Mouse (Mus musculus) cerebellum, adult 18-20 months (tissue): ENCODE results near the gene Zfp36l1.

Experiments used
- DNase-seq, 2 experiments: peaks; one replicate each; pipeline ENCODE4 v3.0.0; 2021

The Zfp36l1 gene

DNA sequence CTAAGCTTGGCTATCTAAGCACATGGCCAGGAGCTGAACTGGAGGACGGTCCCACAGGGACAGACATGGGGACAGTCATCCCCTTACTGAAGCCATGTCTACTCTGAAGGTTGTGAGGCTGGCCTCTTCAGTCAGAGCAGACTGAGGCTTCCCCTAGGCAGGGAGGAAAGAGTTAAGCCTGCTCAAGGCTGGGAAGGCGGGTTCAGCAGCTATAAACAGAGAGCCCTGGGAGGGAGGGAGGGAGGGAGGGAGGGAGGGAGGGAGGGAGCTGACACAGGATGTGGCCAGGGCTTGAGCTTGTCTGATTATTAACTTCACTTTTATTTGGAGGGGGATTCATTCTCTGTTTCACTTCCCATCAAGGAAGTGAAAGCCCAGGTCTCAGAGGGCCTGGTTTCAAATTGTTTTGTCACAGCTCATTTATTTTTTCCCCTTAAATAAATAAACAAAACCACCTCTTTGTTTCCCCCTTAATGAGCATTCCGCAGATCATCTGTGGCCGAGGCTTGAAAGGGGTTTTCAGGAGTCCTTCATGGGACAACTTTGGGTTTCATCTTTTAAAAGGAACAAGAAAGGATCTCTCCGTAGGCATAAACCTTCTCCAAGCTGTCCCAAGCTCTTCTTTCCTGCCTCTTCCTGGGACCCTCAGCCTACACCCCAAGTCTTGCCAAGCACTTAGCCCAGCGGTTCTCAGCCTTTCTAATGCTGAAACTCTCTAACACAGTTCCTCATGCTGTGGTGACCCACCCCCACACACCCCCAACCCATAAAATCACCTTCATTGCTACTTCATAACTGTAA is 17.9 kb upstream of the Zfp36l1 start:
- DNase-seq, result no peak

DNA sequence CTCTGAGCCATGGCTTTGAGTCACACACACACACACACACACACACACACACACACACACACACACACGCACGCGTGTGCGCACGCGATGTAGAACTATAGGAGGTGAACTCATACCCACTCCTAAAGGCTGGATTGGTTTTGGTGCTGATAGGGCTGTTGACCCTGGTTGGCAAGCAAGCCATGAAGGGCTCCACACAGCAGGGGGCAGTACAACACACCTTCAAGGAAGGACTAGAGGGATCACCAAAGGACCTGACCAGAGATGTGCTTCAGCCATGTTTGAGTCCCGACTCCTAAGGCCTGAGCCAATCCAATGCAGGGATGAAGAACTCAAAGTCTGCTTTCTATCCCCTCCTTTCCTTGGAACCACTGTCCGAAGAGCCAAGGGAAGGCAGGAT is 16.7 kb upstream of the Zfp36l1 start:
- no peak for DNase-seq

DNA sequence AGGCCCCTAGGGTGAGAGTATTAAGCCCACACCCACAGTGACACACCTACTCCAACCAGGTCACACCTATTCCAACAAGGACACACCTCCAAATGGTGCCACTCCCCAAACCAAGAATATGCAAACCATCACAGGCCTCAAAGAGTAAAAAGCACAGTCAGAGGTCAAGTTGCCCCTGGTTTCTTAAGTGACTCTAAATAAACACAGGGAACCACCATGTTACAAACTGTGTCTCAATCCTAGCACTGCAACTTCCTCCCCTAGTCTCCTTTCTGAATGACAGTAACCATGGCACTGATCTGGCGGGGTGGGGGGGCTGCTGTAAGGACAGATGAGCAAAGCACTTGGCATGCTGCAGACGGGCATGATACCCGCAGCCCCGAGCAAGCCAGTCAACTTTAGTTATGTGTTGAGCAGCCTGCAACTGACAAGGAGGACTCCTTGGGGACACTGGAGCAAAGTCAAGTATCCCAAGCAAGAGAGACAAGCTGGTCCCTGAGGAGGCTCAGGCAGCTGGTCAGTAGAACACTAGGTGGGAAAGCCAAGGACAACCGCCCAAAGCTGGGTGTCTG is 14.5 kb upstream of the Zfp36l1 start:
- DNase-seq, result no peak

DNA sequence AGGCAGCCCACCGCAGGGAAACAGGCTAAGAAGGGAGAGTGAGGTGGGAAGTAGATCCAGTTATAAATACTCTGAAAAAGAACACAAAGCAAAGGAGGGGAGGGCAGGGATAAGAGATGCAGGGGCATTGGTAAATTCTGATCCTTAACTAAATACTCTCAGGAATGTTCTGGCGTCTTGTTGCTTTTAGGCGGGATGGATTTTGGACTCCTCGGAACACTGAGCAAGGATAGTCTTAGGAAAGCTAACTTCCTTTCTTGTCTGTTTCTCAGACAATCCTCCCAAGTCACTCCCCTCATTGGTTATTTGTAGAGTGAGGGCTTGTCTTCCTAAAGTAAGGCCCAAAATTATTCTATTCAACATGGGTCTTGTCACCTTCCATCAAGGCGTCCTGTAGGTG is 12.5 kb upstream of the Zfp36l1 start:
- DNase-seq, result no peak

- no peak for DNase-seq
These were observed 11.9 kb upstream of the Zfp36l1 start for GRCm38 (mm10) chr12:80124756-80125155.

- no peak for DNase-seq
These were observed 11.4 kb upstream of the Zfp36l1 start for GRCm38 (mm10) chr12:80124211-80124610.

DNA sequence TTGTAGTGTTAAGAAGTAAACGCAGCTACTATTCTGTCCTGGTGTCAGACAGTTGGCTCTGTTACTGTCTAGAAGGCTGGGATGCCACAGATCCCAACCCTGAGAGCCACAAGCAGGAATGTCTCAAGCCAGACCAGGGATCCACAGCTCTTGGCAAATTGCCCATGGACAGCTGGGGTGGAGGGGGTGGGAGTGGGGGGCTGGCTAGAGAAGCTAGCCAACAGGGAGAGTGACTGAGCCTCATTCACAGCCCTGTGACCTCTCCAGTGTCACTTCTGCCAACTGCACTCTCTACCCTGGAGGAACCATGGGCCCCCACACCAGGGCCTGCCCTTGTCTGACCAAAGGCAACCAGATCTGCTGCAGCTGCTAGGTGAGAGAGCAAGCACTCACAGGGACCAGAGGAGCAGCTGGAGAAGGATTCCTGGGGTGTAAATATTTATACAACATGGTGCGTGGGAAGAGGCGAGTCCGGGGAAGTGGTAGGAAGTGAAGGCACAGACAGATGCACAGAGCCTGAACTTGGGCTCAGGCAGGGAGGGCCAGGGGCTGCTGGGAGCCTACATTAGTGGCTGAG is 10.5 kb upstream of the Zfp36l1 start:
- DNase-seq, result no peak

DNA sequence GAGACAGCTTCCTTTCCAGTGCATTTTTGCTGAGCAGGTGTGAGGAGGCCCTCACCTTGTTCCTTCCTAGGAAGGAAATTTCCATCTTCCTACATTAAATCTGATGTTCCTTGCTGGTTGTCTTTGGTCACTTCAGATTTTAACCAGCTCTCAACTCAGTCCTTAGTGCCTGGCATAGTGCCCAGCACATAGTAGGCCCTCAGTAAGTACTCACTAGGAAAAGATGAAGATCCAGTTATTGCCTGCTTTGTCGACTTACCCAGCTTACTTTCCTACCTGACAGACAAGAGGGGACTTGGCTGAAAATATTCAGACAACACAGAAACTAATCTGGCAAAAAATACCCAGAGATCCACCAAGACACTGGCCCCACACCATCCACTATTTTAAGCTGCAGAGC is 8.6 kb upstream of the Zfp36l1 start:
- DNase-seq, result no peak

DNA sequence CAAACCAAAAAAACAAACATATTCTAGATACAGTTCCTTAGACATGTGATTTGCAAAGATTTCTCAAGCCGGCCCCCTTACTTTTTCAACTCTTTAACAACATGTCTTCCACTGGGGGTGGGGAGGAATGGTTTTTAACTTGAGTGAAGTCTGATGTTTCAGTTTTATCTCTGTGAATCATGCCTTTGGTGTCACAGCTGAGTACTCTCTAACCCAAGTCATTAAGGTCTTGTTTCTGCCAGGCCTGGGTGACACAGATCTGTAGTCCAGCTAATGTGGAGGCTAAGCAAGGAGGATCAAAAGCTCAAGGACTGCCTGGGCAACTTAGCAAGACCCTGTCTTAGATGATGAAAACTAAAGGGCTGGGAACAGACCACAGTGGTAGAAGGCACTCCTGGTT is 5.8 kb upstream of the Zfp36l1 start:
- no peak for DNase-seq

- no peak for DNase-seq
These were observed 3.6 kb upstream of the Zfp36l1 start for GRCm38 (mm10) chr12:80116206-80117112.

GRCm38 (mm10) chr12:80115863-80116194 is 3.0 kb upstream of the Zfp36l1 start:
- no peak for DNase-seq

- peak; percentile 82 to 88 for DNase-seq
These were observed 2.5 kb upstream of the Zfp36l1 start for GRCm38 (mm10) chr12:80115142-80115862.

- DNase-seq, result no peak
These were observed 2.0 kb upstream of the Zfp36l1 start for GRCm38 (mm10) chr12:80114892-80115141.

DNA sequence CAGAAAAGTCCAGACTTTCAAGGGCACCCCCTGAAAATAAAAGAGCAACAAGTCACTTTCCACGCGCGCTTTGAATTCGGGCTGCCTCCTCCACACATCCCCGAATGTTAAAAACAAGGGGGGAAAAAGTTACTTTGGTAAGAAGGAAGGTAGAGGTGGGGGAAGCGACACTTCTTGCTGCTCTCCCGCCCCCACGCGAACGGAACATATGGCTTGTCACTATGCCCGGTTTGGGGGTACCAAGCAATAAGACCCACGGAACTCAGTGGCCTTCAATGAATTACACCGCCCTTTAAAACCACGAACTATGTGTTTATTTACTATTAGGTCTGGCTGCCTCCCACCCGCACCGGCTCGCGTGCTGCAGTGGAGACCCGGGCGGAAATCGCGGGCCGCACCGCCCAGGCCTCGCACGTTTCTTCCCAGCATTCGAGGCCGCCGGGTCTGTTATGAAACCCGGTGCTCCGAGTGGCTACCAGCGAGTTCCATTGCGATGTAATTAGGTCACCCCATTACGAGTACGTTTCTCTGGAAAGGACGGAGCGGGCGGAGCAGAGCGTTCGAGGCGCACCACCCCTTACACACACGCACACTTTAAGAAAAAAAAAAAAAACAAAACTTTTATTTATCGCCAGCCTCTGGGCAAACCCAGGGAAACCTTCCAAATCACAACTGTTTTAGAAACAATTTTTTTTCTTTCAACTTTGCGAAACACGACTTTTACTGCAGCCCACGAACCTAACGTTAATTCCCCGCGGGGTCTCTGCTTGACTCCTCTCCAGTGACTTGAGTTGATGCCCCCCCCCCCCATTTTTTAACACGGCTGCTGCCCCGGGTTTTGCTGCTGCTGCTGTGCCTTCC is 1.4 kb upstream of the Zfp36l1 start:
- DNase-seq, result peak; percentile 61 to 64

GRCm38 (mm10) chr12:80113586-80114021 is 791 bp upstream of the Zfp36l1 start:
- peak in 1 of 2 experiments; percentile 39 for DNase-seq

DNA sequence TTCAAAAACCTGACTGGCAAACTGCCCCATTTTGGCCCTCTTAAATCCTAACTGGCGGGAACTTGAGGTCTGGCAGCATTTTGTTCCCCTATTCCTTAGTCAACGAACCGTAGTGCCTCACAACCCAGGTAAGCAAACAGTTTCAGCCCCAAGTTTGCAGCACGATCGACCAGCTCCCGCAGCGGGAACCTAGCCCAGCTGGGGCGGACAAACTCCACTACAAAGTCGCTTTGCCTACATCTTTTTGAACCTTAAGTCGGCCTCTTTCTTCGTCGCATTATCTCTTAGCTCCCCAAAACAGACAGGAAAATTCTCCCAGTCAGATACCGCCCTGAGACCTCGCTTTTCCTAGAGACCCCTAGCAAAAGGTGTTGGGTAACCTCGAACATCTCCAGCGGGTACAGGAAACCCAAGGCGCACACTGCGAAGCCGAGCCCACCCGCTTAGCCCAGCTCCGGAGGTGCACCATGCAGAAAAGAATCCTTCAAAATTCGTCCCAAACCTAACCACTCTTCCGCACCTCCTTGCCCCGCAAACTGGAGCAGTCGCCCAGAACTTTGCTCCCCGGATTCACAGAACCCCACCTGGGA is 647 bp downstream of the Zfp36l1 start:
- DNase-seq, result no peak

DNA sequence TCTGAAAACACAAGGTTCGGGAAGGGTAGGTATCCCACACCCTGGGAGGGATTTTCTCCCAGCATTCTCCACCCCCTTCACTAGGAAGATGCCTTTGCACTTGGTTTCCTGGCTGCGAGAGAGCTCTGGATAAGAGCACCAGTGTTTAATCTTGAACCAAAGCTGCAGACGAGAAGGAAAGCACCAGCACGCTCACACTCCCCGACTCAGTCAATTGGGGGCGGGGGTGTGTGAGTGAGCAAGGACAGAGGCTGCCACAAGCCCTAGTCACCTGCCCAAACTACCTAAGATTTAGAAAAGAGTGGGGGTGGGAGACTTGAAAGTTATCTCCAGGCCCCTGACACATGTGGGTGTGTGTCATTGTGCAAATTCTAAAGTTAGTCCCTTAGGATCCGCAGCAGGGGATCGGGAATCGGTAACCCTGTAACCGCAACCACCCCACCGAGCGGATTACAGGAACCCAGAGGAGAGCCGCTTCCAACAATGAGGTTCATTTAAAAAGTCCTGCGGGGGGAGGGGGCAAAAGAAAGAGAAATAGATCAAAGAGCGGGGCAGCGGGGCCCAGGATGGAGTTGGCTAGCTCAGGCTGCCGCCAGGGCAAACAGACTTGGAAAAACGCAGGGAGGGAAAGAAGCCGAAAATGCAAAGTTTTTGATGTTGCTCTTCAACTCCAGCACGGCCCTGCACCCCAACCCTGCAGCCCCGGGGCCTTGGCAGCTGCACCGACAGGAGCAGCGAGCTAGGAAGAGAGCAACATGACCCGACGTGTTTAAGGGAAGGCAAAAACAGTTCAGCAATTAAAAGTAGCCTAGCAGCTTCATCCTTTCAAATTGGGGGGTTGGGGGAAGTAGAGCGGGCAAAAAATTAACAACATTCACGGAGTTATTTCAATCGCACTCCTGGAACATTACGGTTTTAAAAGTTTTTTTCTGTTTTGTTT is 1.4 kb downstream of the Zfp36l1 start:
- no peak for DNase-seq

DNA sequence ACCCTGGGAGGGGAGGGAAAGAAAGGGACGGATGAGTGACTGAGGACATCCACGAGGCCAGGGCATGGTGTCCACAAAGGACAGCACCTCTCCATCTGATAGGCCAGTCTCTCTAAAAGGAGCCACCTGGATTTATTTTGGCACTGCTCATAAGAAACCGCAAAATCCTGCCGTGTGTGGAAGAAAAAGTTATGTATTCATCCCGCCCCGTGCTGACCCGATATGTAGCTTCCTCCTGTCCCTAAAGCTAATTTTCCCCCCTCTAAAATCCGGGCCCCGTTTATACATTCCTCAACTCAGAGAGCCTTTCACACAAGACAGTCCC is 2.3 kb downstream of the Zfp36l1 start:
- DNase-seq, result no peak

GRCm38 (mm10) chr12:80109753-80110545 is 2.9 kb downstream of the Zfp36l1 start:
- DNase-seq, result peak in 1 of 2 experiments; percentile 37
